Mouse (Mus musculus): ENCODE data around the gene Itpr3. TPM values are rescaled to one million over a fixed set of nuclear protein-coding genes. Genes with fewer than 3 reads are reported as not detected.

Gene Itpr3
- polyA plus RNA-seq, 1 experiment from 2014 or later: 2.2 TPM

- H3K27ac ChIP-seq (ENCODE audit: low read length): no peak overlapping the region
- ATAC-seq (replicated peaks; ENCODE audit: extremely low read depth, insufficient read depth, low FRiP score): no peak
These were observed 66.8 kb downstream of the Itpr3 start for GRCm38 (mm10) chr17:27123813-27124375.

DNA sequence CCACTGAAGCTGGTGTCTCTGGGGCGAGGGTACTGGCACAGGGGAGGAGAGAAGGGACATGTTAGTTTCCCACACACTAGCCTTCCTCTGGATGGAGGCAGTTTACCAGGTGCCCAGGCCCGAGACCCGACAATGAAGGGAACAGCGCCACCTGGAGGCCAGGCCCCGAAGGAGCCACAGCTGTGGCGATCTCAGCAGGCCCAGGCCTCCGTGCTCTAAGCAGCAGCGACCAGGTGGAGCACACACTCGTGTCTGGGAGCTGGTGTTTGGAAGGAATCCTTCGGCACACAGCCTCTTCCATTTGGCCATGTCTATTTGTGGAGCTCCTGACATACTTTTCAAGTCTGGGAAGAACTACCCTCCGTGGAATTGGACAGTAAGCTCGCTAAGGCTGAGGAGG, 68.1 kb downstream of the Itpr3 start:
- Histone ChIP-seq H3K36me3 (ENCODE audit: control insufficient read depth, insufficient read depth) (peaks cover 11% of the 10 kb centered on the region), H3K9me3 (replicated peaks; ENCODE audit: control insufficient read depth, low read length) (no peaks in the 10 kb centered on the region), H3K4me3 (ENCODE audit: low read length) (no peak overlapping the region), H3K27me3 (ENCODE audit: control insufficient read depth, insufficient read depth, low read length) (no peaks in the 10 kb centered on the region), H3K4me2 (ENCODE audit: low read depth, low read length) (no peak overlapping the region), H3K4me1 (ENCODE audit: control insufficient read depth, insufficient read depth, low read length) (peaks cover 8% of the 10 kb centered on the region; the same call in 1 of the 2 replicates), H3K9ac (ENCODE audit: low read length) (no peak overlapping the region), H3K27ac (ENCODE audit: low read length) (no peak overlapping the region)
- ATAC-seq (replicated peaks; ENCODE audit: extremely low read depth, insufficient read depth, low FRiP score): no peak
- 37% methylated on average over 12 of the region's 12 CpGs for WGBS

More at GRCm38 (mm10) chr17:27123813-27124375, 66.8 kb downstream of the Itpr3 start:
- no peak overlapping the region for H3K9ac ChIP-seq (ENCODE audit: low read length)
- 85% methylated on average over 7 of the region's 7 CpGs for WGBS
- H3K36me3 ChIP-seq (ENCODE audit: control insufficient read depth, insufficient read depth): peaks cover 11% of the 10 kb centered on the region
- peaks cover 3% of the 10 kb centered on the region; the same call in 1 of the 2 replicates for H3K4me1 ChIP-seq (ENCODE audit: control insufficient read depth, insufficient read depth, low read length)
- H3K27me3 ChIP-seq (ENCODE audit: control insufficient read depth, insufficient read depth, low read length): no peaks in the 10 kb centered on the region
- H3K9me3 ChIP-seq (replicated peaks; ENCODE audit: control insufficient read depth, low read length): no peaks in the 10 kb centered on the region
- no peak overlapping the region for H3K4me2 ChIP-seq (ENCODE audit: low read depth, low read length)
- no peak overlapping the region for H3K4me3 ChIP-seq (ENCODE audit: low read length)

GRCm38 (mm10) chr17:27125669-27126202, 68.6 kb downstream of the Itpr3 start:
- Histone ChIP-seq H3K27me3 (ENCODE audit: control insufficient read depth, insufficient read depth, low read length) (no peaks in the 10 kb centered on the region), H3K9ac (ENCODE audit: low read length) (no peak overlapping the region), H3K9me3 (replicated peaks; ENCODE audit: control insufficient read depth, low read length) (no peaks in the 10 kb centered on the region), H3K4me3 (ENCODE audit: low read length) (no peak overlapping the region), H3K4me2 (ENCODE audit: low read depth, low read length) (no peak overlapping the region), H3K4me1 (ENCODE audit: control insufficient read depth, insufficient read depth, low read length) (peaks cover 9% of the 10 kb centered on the region; the same call in 1 of the 2 replicates), H3K27ac (ENCODE audit: low read length) (no peak overlapping the region), H3K36me3 (ENCODE audit: control insufficient read depth, insufficient read depth) (peaks cover 11% of the 10 kb centered on the region)
- WGBS: 89% methylated on average over 11 of the region's 11 CpGs
- no peak for ATAC-seq (replicated peaks; ENCODE audit: extremely low read depth, insufficient read depth, low FRiP score)

DNA sequence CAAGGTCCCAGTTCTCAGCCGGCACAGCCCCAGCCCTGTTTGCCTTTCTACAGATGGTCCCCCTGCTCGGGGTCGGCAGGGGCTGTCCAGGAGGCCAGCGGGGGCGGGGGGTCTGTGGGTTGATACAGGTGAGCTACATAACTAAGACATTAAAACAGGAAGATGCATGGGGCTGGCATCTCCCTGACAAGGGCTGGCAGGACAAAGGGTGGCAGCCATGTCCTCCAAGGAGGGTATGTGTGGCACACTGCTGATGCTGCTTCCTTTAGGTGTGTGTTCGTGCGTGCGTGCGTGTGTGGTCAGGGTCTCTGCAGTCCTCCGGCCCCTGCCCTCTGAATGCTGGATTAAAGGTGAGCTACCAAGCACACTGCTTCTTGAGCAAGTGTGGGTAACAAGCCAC, 69.9 kb downstream of the Itpr3 start:
- H3K27ac ChIP-seq (ENCODE audit: low read length): no peak overlapping the region
- ATAC-seq (replicated peaks; ENCODE audit: extremely low read depth, insufficient read depth, low FRiP score): no peak
- WGBS: 74% methylated on average over 10 of the region's 10 CpGs
- H3K36me3 ChIP-seq (ENCODE audit: control insufficient read depth, insufficient read depth): peaks cover 9% of the 10 kb centered on the region
- peaks cover 9% of the 10 kb centered on the region; the same call in 1 of the 2 replicates for H3K4me1 ChIP-seq (ENCODE audit: control insufficient read depth, insufficient read depth, low read length)
- H3K4me3 ChIP-seq (ENCODE audit: low read length): no peak overlapping the region
- no peaks in the 10 kb centered on the region for H3K9me3 ChIP-seq (replicated peaks; ENCODE audit: control insufficient read depth, low read length)
- no peak overlapping the region for H3K9ac ChIP-seq (ENCODE audit: low read length)
- H3K27me3 ChIP-seq (ENCODE audit: control insufficient read depth, insufficient read depth, low read length): no peaks in the 10 kb centered on the region
- no peak overlapping the region for H3K4me2 ChIP-seq (ENCODE audit: low read depth, low read length)

GRCm38 (mm10) chr17:27128189-27128588, 71.1 kb downstream of the Itpr3 start:
- peaks cover 13% of the 10 kb centered on the region for H3K4me1 ChIP-seq (ENCODE audit: control insufficient read depth, insufficient read depth, low read length)
- no peak for ATAC-seq (replicated peaks; ENCODE audit: extremely low read depth, insufficient read depth, low FRiP score)
- no peaks in the 10 kb centered on the region for H3K9me3 ChIP-seq (replicated peaks; ENCODE audit: control insufficient read depth, low read length)
- 83% methylated on average over 5 of the region's 5 CpGs for WGBS
- H3K36me3 ChIP-seq (ENCODE audit: control insufficient read depth, insufficient read depth): no peaks in the 10 kb centered on the region
- H3K27ac ChIP-seq (ENCODE audit: low read length): no peak overlapping the region
- H3K9ac ChIP-seq (ENCODE audit: low read length): no peak overlapping the region
- H3K4me3 ChIP-seq (ENCODE audit: low read length): no peak overlapping the region
- no peaks in the 10 kb centered on the region for H3K27me3 ChIP-seq (ENCODE audit: control insufficient read depth, insufficient read depth, low read length)
- no peak overlapping the region for H3K4me2 ChIP-seq (ENCODE audit: low read depth, low read length)

DNA sequence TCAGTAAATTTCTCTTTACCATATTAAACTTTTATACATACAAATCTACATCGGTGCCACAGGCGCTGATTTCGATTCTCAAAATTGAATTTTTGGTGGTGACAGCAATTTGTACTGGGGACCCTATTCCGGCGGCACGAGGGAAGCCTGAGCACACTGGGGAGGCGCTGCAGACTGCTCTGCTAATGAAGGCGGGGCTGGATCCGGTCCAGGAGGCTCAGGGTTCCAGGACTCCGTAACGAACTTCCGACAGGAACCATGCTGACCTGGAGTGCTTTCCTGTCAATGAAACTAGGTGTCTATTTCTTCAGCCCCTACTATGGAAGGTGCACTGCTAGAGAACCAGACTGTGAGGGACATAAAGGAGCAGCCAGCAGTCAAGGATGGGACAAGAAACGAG, 72.2 kb downstream of the Itpr3 start:
- WGBS: 71% methylated on average over 13 of the region's 13 CpGs
- Histone ChIP-seq H3K4me1 (ENCODE audit: control insufficient read depth, insufficient read depth, low read length) (peaks cover 20% of the 10 kb centered on the region), H3K4me2 (ENCODE audit: low read depth, low read length) (no peak overlapping the region), H3K4me3 (ENCODE audit: low read length) (no peak overlapping the region), H3K27ac (ENCODE audit: low read length) (no peak overlapping the region), H3K27me3 (ENCODE audit: control insufficient read depth, insufficient read depth, low read length) (no peaks in the 10 kb centered on the region), H3K9me3 (replicated peaks; ENCODE audit: control insufficient read depth, low read length) (no peaks in the 10 kb centered on the region), H3K36me3 (ENCODE audit: control insufficient read depth, insufficient read depth) (no peaks in the 10 kb centered on the region), H3K9ac (ENCODE audit: low read length) (no peak overlapping the region)
- ATAC-seq (replicated peaks; ENCODE audit: extremely low read depth, insufficient read depth, low FRiP score): no peak

DNA sequence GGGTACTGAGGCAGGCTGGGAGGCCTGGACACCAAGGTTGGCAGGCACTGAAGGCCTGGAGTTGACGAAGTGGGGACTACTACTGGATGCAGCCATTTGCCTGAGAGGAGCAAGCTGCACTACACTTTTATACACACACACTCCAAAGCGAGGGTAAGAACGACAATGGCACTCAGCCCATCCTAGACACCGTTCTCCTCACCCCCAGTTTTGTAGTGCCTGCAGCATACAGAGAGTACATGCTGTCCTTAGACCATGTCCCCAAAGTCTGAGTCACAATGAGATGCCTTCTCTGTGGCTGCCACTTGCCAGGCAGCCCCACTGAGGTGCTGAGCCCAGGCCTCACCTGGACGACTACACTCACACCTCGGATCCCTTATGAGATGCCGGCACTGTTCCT, 72.7 kb downstream of the Itpr3 start:
- WGBS: 82% methylated on average over 7 of the region's 7 CpGs
- Histone ChIP-seq H3K9me3 (replicated peaks; ENCODE audit: control insufficient read depth, low read length) (no peaks in the 10 kb centered on the region), H3K36me3 (ENCODE audit: control insufficient read depth, insufficient read depth) (no peaks in the 10 kb centered on the region), H3K27me3 (ENCODE audit: control insufficient read depth, insufficient read depth, low read length) (no peaks in the 10 kb centered on the region), H3K4me3 (ENCODE audit: low read length) (no peak overlapping the region), H3K4me1 (ENCODE audit: control insufficient read depth, insufficient read depth, low read length) (peaks cover 21% of the 10 kb centered on the region), H3K9ac (ENCODE audit: low read length) (no peak overlapping the region), H3K27ac (ENCODE audit: low read length) (no peak overlapping the region), H3K4me2 (ENCODE audit: low read depth, low read length) (no peak overlapping the region)
- no peak for ATAC-seq (replicated peaks; ENCODE audit: extremely low read depth, insufficient read depth, low FRiP score)

- Histone ChIP-seq H3K4me2 (ENCODE audit: low read depth, low read length) (no peak overlapping the region), H3K4me3 (ENCODE audit: low read length) (no peak overlapping the region), H3K27ac (ENCODE audit: low read length) (no peak overlapping the region), H3K4me1 (ENCODE audit: control insufficient read depth, insufficient read depth, low read length) (peaks cover 21% of the 10 kb centered on the region), H3K36me3 (ENCODE audit: control insufficient read depth, insufficient read depth) (no peaks in the 10 kb centered on the region), H3K9me3 (replicated peaks; ENCODE audit: control insufficient read depth, low read length) (no peaks in the 10 kb centered on the region), H3K9ac (ENCODE audit: low read length) (no peak overlapping the region), H3K27me3 (ENCODE audit: control insufficient read depth, insufficient read depth, low read length) (no peaks in the 10 kb centered on the region)
- 62% methylated on average over 9 of the region's 9 CpGs for WGBS
- ATAC-seq (replicated peaks; ENCODE audit: extremely low read depth, insufficient read depth, low FRiP score): no peak
These were observed 73.1 kb downstream of the Itpr3 start for GRCm38 (mm10) chr17:27130246-27130645.

GRCm38 (mm10) chr17:27131240-27131665, 74.1 kb downstream of the Itpr3 start:
- 84% methylated on average over 10 of the region's 10 CpGs for WGBS
- Histone ChIP-seq H3K4me3 (ENCODE audit: low read length) (no peak overlapping the region), H3K9ac (ENCODE audit: low read length) (no peak overlapping the region), H3K4me1 (ENCODE audit: control insufficient read depth, insufficient read depth, low read length) (peaks cover 21% of the 10 kb centered on the region), H3K4me2 (ENCODE audit: low read depth, low read length) (no peak overlapping the region), H3K27ac (ENCODE audit: low read length) (no peak overlapping the region), H3K9me3 (replicated peaks; ENCODE audit: control insufficient read depth, low read length) (no peaks in the 10 kb centered on the region), H3K27me3 (ENCODE audit: control insufficient read depth, insufficient read depth, low read length) (no peaks in the 10 kb centered on the region), H3K36me3 (ENCODE audit: control insufficient read depth, insufficient read depth) (no peaks in the 10 kb centered on the region)
- ATAC-seq (replicated peaks; ENCODE audit: extremely low read depth, insufficient read depth, low FRiP score): no peak

Measured in heart, embryonic 16.5 days (tissue).